Mouse (Mus musculus) MEL (cell line): ENCODE data around the gene Sprr2b.
"Not testable (repeated sequence)": the region's sequence is repeated elsewhere in the genome, so short reads cannot be mapped to it uniquely, and the experiment has no call there.

Source experiments
- CTCF ChIP-seq, 3 experiments: IDR thresholded peaks in 2 of 3; conservative IDR thresholded peaks in 1 of 3; 2 replicates each; pipeline ENCODE4 v1.5.1; 2011 to 2012; ENCODE audit warnings: low read length in 3 of 3, low read depth in 2 of 3, mild to moderate bottlenecking in 2 of 3, improper control_type of control experiment in 1 of 3, inconsistent platforms in 1 of 3, mixed read lengths in 1 of 3, moderate library complexity in 1 of 3; ENCODE audit not compliant: control insufficient read depth in 1 of 3, insufficient read depth in 1 of 3, poor library complexity in 1 of 3, severe bottlenecking in 1 of 3
- EP300 ChIP-seq, 2 experiments: IDR thresholded peaks; 2 replicates each; pipeline ENCODE4 v1.6.1; 2011; ENCODE audit warnings: improper control_type of control experiment in 2 of 2, low read length in 2 of 2, low read depth in 1 of 2, mild to moderate bottlenecking in 1 of 2
- GATA1 ChIP-seq: IDR thresholded peaks from 2 replicates; pipeline ENCODE4 v1.6.1; 2011; ENCODE audit warnings: low read depth, low read length, improper control_type of control experiment
- POLR2A ChIP-seq, 2 experiments: IDR thresholded peaks; 2 replicates each; pipeline ENCODE4 v1.6.1; 2011 to 2012; ENCODE audit warnings: low read length in 2 of 2, mild to moderate bottlenecking in 2 of 2, control low read depth in 1 of 2, improper control_type of control experiment in 1 of 2, low read depth in 1 of 2, moderate library complexity in 1 of 2; ENCODE audit not compliant: control insufficient read depth in 1 of 2, insufficient read depth in 1 of 2, poor library complexity in 1 of 2
- USF2 ChIP-seq, 2 experiments: IDR thresholded peaks; 2 replicates each; pipeline ENCODE4 v1.6.1; 2011 to 2012; ENCODE audit warnings: improper control_type of control experiment in 2 of 2, low read length in 2 of 2, borderline replicate concordance in 1 of 2, inconsistent platforms in 1 of 2, low read depth in 1 of 2, mild to moderate bottlenecking in 1 of 2; ENCODE audit not compliant: insufficient read depth in 1 of 2
- ZNF384 ChIP-seq: IDR thresholded peaks from 2 replicates; pipeline ENCODE4 v1.6.1; 2012; ENCODE audit warnings: low read depth, mild to moderate bottlenecking, inconsistent platforms, low read length, improper control_type of control experiment

DNA sequence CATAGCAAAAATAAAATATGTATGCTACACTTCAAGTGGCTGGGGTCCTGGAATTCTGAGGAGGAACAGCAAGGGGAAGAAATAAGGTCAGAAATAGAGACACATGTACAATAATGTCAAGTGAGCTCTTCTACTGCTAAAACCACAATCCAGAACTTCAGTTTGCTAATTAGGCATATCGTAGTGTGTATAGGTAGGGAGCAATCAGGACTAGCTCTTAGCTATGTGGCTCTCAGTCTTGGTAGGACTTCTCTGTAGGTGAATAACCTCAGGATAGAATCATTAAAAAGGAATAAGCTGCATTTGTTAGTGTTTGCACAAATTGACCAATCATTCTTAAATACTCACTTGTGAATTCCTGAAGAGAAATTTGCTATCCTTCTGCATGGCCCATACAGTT, 42.4 kb upstream of the Sprr2b start:
- not testable (repeated sequence) for TF ChIP-seq USF2 (IDR thresholded peaks at IDR 0.05; ENCODE audit: borderline replicate concordance in 1 of 2, insufficient read depth in 1 of 2, low read depth in 1 of 2, low read length in 2 of 2); CTCF (IDR thresholded peaks at IDR 0.05 in 2 of 3, conservative IDR thresholded peaks at IDR 0.05 in 1 of 3; ENCODE audit: control insufficient read depth in 1 of 3, insufficient read depth in 1 of 3, low read depth in 2 of 3, low read length in 3 of 3, poor library complexity in 1 of 3, severe bottlenecking in 1 of 3); POLR2A (IDR thresholded peaks at IDR 0.05; ENCODE audit: control insufficient read depth in 1 of 2, insufficient read depth in 1 of 2, low read depth in 1 of 2, low read length in 2 of 2, poor library complexity in 1 of 2); ZNF384; EP300 (IDR thresholded peaks at IDR 0.05; ENCODE audit: low read depth in 1 of 2, low read length in 2 of 2); GATA1
